Mouse (Mus musculus) hematopoietic stem cell, adult 5-6 weeks (primary cell): ENCODE data around the gene Capg. TPM values are rescaled to one million over a fixed set of nuclear protein-coding genes. Genes with fewer than 3 reads are reported as not detected.
A peak's percentile ranks its signal among the peaks of the same experiment; 100 is the strongest.

ENCODE experiments used
- ATAC-seq, 2 experiments: fragments of 125-278 bp in 1 of 2; replicated peaks in 1 of 2; 2 replicates each; pipeline ENCODE4 v1.8.0; 2016 to 2017; ENCODE audit warnings: inconsistent platforms in 2 of 2, mild to moderate bottlenecking in 2 of 2, moderate number of reproducible peaks in 2 of 2, low read depth in 1 of 2, moderate TSS enrichment in 1 of 2; ENCODE audit not compliant: low FRiP score in 2 of 2, poor library complexity in 2 of 2, severe bottlenecking in 2 of 2, insufficient read depth in 1 of 2, low TSS enrichment in 1 of 2
- total RNA-seq: library from RNA; stranded (forward); fragments of 172-1452, 232-1000 nt; gene quantifications from 2 replicates; pipeline ENCODE4 v1.2.3, GENCODE M21; 2017

Capg gene
- total RNA-seq, result 61.1 and 113 TPM in 2 replicates

- ATAC-seq, result peak; percentile 81 to 84
Observed at GRCm38 (mm10) chr6:72544283-72544987, at the start of gene Capg. Capg (plus strand) TSS chr6:72544391.

- no peak for ATAC-seq
Observed at GRCm38 (mm10) chr6:72498950-72499349, 45.2 kb upstream of the Capg start.

GRCm38 (mm10) chr6:72503309-72503708 is 40.9 kb upstream of the Capg start:
- ATAC-seq, result no peak

DNA sequence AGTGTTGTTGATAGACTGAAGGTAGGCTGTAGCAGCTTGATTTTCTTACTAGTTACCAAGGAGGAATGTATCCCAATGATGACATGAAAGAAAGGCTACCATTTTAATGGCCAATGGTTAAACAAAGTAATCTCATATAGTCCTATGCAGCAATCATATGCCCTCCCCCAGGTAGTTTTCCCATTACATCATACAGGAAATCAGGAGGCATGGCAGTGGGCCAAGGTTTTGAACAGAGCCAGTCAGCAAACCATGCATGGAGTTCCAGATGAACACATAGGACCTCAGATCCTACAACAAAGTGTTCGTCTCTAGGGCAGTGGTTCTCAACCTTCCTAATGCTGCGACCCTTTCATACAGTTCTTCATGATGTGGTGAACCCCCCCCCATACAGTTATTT is 40.3 kb upstream of the Capg start:
- no peak for ATAC-seq

DNA sequence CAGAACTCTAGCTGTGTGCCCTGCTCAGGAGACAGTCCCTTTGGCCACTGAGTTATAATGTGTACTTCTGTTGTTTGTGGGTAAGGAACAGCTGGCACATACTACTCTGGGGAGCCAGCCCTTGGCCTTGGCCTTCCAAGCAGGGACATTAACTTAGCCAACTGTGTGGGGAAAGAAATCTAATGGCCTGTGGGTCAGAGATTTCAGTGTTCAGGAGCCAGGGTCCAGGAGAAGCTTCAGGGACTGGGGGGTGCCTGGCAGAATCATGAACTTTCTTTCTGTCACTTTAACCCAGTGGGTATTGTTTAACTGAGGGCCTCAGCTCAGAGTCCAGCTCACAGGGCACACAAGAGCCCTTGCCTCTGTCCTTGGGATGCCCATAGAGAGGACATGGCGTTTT is 38.1 kb upstream of the Capg start:
- no peak for ATAC-seq

DNA sequence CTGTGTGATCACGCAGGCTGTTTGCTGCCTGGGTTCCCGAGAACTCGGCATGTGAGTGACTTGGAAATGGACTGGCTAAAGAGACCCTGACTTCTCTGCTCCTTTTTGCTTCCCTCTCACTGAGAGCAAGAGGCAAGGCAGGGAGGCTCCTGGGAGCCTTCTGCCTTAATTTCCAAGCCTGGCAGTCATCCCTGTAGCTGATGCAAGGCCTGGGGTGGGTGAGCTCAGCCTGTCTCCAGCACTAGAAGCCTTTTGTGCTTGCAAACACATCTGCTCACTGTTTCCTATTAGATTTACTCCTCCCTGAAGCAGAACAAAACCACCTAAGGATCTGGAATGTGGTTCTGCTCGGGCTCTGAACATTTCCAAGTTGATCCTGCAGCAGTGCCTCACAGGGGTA is 35.6 kb upstream of the Capg start:
- ATAC-seq, result no peak

DNA sequence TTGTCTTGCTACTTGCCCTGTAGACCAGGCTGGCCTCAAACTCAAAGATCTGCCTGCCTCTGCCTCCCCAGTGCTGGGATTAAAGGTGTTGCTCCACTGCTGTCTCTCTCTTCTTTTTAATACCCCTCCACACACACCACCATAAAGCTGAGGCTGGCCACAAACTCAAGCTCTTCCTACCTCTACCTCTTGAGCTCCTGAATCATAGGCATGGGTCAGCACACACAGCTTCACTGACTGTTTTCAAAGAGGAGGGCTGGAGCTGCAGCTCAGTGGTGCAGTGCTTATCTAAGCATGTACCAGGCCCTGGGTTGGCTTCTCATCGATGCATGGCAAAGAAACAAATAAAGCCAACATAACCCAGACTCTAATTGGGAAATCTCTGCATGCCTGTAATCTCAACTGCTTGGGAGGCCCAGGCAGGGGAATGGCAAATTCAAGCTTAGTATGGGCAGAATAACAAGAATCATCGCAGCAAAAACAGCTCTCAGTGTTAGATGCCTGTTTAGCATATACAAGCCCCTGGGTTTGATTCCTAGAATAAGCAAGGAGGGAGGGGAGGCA is 34.2 kb upstream of the Capg start:
- ATAC-seq, result no peak

- no peak for ATAC-seq
Observed at GRCm38 (mm10) chr6:72510686-72511421, 33.3 kb upstream of the Capg start.

DNA sequence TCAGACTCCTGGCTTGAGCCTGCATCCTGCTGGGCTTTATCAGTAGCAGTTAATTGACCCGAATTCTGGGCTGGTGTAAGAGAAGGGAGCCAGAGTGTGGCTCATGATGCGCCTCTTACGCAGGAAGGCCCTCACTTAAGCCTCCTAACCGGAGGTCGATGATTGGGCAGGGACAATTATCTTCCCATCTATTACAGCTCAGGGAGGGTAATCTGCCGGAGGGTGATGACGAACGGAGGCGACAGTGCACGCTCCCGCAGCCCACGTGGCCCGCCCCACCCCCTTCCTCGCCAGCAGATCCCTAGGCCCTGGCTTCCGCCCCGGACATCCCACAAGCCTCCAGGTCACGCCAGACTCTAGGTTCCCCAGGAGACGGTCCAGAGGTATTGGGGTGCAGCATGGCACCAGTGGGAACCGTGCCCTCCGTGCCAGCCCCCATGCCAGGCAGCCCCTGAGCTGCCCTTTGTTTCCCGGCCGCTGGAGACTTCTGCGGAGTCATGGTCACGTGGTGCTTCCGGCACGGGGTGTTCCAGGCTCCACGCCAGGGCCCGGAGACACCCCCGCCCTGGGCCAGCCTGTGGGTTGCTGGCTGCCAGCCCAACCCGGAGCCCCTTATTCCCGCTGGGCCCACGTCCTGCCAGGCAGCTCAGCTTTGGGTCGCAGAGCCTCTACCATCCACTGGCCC is 31.7 kb upstream of the Capg start:
- ATAC-seq, result peak; percentile 84 to 86

DNA sequence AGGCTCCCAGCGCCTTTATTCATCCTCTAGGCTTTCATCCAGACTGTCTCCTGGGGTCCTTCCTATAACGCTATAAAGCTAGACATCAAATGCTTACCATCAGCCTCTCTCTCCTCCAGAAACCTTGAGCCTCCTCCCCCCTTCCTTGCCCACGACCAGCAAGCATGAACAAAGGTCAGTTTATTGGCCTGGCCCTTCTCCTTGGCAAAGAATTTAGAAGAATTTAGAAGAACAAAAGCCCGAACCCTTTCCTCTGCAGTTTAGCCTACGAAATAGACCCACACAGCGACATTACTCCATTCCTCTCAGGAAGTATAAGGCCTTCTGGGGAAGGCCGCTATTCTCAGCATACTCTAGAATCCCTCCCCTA is 31.1 kb upstream of the Capg start:
- ATAC-seq, result no peak

- no peak for ATAC-seq
Observed at GRCm38 (mm10) chr6:72515644-72516043, 28.5 kb upstream of the Capg start.

- ATAC-seq, result no peak
Observed at GRCm38 (mm10) chr6:72518842-72519241, 25.3 kb upstream of the Capg start.

DNA sequence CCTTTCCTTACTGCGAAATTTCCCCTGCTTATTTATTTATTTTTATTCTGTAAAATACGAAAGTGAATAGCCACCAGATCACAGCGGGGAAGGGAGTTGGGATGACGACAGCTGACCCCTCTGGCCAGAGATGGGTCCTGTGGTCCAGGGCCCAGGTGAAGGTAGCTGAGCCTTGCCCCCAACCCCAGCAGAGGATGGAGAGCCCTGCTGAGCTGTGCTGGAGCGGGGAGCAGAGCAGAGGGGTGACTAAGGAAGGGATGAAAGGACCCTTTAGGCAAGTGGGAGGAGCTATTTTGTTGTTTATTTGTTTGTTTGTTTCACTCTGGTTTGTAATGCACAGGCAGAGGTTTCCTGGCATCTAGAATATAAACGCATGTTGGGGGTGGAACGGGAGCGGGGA is 24.9 kb upstream of the Capg start:
- no peak for ATAC-seq

DNA sequence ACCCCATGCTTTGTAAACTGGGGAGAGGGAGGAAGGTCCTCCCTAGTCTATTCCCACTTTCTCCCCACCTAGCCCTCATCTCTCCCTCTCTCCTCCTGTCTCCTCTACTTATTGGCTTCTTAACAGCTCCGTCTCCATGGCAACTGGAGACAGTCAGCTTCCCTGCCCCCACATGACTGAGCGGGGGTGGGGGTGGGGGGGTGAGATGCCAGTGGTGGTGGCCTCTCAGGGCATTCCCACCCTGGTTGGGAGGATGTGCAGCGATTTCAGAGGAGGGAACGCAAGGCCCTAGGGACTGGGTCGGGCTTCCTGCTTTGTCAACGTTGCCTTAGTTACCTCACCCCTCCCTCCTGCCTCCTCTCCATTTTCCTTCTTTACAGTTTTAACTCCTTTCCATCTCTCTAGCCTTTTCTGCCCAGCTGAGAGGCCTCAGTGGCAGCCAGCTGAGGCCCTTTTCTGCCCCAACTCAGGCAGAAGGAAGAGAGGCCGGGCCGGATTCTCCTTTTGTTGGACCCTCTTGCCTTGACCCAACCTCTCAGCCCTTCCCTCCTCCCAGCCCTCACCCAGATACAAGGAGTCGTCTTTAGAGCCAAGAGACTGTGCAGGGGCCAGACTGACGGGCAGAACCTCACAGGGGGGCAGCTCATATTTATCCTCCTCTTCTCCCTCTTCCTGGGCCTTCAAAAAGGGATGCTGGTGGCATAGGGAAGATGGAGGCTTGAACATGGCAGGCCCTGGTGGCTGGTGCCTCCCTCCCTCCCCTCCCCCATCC is 24.1 kb upstream of the Capg start:
- no peak for ATAC-seq

DNA sequence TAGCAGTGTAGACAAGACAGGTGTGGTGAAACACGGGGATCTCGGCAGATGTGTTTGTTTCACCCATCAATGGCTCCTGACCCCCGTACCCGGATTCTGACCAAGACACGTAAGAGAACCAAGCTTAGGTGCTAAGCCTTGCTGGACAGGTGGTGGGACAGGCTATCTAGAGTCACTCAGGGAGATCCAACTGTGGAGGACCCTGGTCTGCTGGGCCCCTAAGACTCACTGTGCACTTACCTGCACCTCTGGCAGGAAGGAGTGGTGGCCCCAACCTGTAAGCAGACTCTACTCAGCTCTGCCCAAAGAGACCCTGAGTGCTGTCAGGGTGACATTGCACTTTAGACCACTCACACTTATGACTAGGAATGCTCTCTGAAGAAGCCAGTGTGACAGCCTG is 23.3 kb upstream of the Capg start:
- no peak for ATAC-seq

DNA sequence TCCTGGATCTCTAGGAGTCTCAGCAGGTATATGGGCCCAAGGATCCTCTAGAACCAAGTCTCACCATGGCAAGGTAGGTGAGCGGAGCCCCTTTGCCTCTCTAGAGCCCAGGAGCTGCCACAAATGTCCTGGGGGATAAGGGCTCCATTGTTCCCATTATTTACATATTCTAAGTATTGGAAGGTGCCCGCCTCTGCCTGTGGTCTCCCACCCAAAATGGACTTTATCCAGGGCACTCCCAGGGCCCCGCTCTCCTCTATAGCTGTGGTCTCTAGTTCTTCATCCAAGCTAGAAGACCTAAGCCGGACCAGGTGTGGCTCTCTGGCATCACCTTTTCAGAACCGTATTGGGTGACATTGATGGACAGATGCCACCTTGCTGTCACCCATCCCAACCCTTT is 22.6 kb upstream of the Capg start, which contains the start of gene Sh2d6:
Sh2d6 (minus strand) TSS at position 101 of the 400 bp plus-strand sequence.
- ATAC-seq, result no peak

DNA sequence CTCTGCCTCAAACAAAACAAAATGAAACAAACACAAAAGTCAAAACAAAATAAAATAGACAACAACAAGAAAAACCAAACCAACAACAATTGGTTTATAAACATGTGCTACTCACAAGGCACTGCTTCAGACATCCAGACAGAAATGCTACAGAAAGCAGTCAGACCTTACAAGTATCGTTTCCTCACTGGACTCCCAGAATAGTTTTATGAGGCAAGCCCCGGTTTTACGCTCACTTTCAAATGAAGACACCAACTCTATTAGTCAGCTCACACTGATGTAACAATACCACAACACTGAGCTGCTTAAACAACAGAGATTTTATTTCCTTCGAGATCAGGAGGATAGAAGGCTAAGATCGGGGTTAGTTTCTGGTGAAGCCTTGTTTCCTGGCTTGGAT is 21.9 kb upstream of the Capg start:
- ATAC-seq, result no peak
